Mouse (Mus musculus) forebrain, postnatal 0 days (tissue): Measurements from ENCODE around the gene AL731706.1. TPM values are rescaled to one million over a fixed set of nuclear protein-coding genes. Genes with fewer than 3 reads are reported as not detected.
"Not testable (repeated sequence)": the region's sequence is repeated elsewhere in the genome, so short reads cannot be mapped to it uniquely, and the experiment has no call there.

Experiments used
- ATAC-seq: fragments of 200-750 bp; cut with Nextera tagmentation; 2 replicates; pipeline ENCODE4 v1.8.0; 2017; ENCODE audit warnings: mild to moderate bottlenecking, moderate library complexity
- DNase-seq: peaks from one replicate; pipeline ENCODE4 v3.0.0-alpha.2; 2015
- H3K27ac ChIP-seq: fragments of 300-500 bp; sonication (generic); 2 replicates; pipeline ENCODE4 v1.5.1; 2014; ENCODE audit warnings: low read depth, mild to moderate bottlenecking, antibody characterized with exemption, low read length, moderate library complexity, mixed read lengths
- H3K27me3 ChIP-seq: fragments of 300-500 bp; sonication (generic); 2 replicates; pipeline ENCODE4 v1.6.1; 2014; ENCODE audit warnings: mild to moderate bottlenecking, low read length, mixed read lengths; ENCODE audit not compliant: insufficient read depth
- H3K36me3 ChIP-seq: fragments of 300-500 bp; sonication (generic); 2 replicates; pipeline ENCODE4 v1.6.1; 2014; ENCODE audit warnings: mild to moderate bottlenecking, moderate library complexity; ENCODE audit not compliant: insufficient read depth
- H3K4me1 ChIP-seq: fragments of 300-500 bp; sonication (generic); 2 replicates; pipeline ENCODE4 v1.6.1; 2014; ENCODE audit warnings: antibody characterized with exemption; ENCODE audit not compliant: insufficient read depth
- H3K4me2 ChIP-seq: fragments of 300-500 bp; sonication (generic); 2 replicates; pipeline ENCODE4 v1.6.1; 2014; ENCODE audit warnings: low read depth, mild to moderate bottlenecking, moderate library complexity
- H3K4me3 ChIP-seq: fragments of 300-500 bp; sonication (generic); 2 replicates; pipeline ENCODE4 v1.5.1; 2014; ENCODE audit warnings: low read depth, low read length, mixed read lengths
- H3K9ac ChIP-seq: fragments of 300-500 bp; sonication (generic); 2 replicates; pipeline ENCODE4 v1.6.1; 2014; ENCODE audit warnings: mild to moderate bottlenecking
- H3K9me3 ChIP-seq: fragments of 300-500 bp; sonication (generic); 2 replicates; pipeline ENCODE4 v1.6.1; 2016; ENCODE audit warnings: low read length
- CTCF ChIP-seq: sonication (generic); IDR thresholded peaks from 2 replicates; pipeline ENCODE4 v1.5.1; 2016; ENCODE audit warnings: antibody characterized with exemption, control low read depth, low read depth
- WGBS: fragments of 180-500 bp; shearing (Covaris S2); extraction: QIAGEN DNeasy Blood & Tissue Kit; methylation state at CpG from one replicate; pipeline ENCODE4 v1.1.7; 2014; 5-methylcytosine and 5-hydroxymethylcytosine counted together
- polyA plus RNA-seq: library from polyadenylated mRNA; unstranded; fragments of >200 nt; fragmentation: Nextera tagmentation; extraction: Ambion mirVana; gene quantifications from 2 replicates; pipeline ENCODE4 v1.2.1, GENCODE M21; 2015
- total RNA-seq: library from RNA; depleted of rRNA; stranded (reverse); fragments of >200 nt; gene quantifications from 2 replicates; pipeline ENCODE4 v1.2.3, GENCODE M21; 2014

AL731706.1 gene
- total and polyA plus RNA-seq, 2 experiments from 2014 or later: 4.0 to 17.6 TPM

GRCm38 (mm10) chr2:136891951-136892371 is 772 bp upstream of the AL731706.1 start:
- Histone ChIP-seq H3K4me2 (peak overlapping the region; percentile 48), H3K36me3 (no peaks in the 10 kb centered on the region), H3K4me3 (peak overlapping the region; percentile 77), H3K9ac (peak overlapping the region; percentile 67), H3K9me3 (no peaks in the 10 kb centered on the region), H3K27me3 (no peaks in the 10 kb centered on the region), H3K27ac (peak overlapping the region; percentile 87), H3K4me1 (peaks cover 7% of the 10 kb centered on the region)
- DNase-seq (peak; percentile 99), ATAC-seq (peak; percentile 83)
- TF ChIP-seq CTCF: peak; percentile 40
- under 1% methylated on average over 23 of the region's 23 CpGs for WGBS

DNA sequence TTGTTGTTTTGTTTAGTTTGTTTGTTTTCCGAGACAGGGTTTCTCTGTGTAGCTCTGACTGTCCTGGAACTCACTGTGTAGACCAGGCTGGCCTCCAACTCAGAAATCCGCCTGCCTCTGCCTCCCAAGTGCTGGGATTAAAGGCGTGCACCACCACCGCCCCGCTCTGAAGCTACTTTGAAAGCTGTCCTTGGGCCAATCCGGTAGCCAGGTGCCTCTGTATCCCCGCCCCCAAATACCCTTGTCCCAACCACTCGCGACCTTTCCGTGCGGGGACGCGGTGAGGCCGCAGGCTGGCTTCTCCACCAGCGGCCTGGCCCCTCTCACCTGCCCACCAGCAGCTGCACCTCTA is 497 bp downstream of the AL731706.1 start:
- 10% methylated on average over 15 of the region's 15 CpGs for WGBS
- DNase-seq, H3K4me1 ChIP-seq, H3K36me3 ChIP-seq, H3K9me3 ChIP-seq, H3K27me3 ChIP-seq: not testable (repeated sequence)
- H3K4me2 ChIP-seq: peak overlapping the region; percentile 48
- H3K9ac ChIP-seq: peak overlapping the region; percentile 71
- ATAC-seq: peak; percentile 42
- peak overlapping the region; percentile 96 for H3K27ac ChIP-seq
- peak overlapping the region; percentile 77 for H3K4me3 ChIP-seq

DNA sequence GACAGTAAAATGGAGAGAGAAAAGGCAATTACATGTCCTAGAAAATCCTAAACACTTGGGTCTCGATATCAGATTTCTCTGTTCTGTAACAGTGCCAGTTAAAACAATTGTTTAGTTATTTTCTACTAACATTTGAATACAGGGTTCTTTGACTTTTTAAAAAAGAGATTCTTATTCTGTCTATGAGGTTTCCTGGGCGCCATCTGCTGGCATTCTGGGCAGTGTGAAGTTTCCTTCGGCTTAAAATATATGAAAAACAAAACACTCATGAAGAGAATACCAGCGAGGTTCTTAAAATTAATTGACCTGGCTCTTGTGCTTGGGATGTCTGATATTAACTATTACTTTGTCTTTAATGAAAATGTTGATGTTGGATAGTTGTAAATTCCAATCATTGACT is 4.3 kb downstream of the AL731706.1 start:
- no peaks in the 10 kb centered on the region for H3K4me1 ChIP-seq
- 47% methylated on average over 4 of the region's 4 CpGs for WGBS
- no peak overlapping the region for H3K9ac ChIP-seq
- DNase-seq (peak; percentile 78), ATAC-seq (no peak)
- H3K27ac ChIP-seq: no peak overlapping the region
- no peak overlapping the region for H3K4me3 ChIP-seq
- H3K4me2 ChIP-seq: no peak overlapping the region
- peak; percentile 64 for TF ChIP-seq CTCF
- H3K36me3 ChIP-seq: peaks cover 18% of the 10 kb centered on the region
- H3K27me3 ChIP-seq: no peaks in the 10 kb centered on the region
- no peaks in the 10 kb centered on the region for H3K9me3 ChIP-seq

DNA sequence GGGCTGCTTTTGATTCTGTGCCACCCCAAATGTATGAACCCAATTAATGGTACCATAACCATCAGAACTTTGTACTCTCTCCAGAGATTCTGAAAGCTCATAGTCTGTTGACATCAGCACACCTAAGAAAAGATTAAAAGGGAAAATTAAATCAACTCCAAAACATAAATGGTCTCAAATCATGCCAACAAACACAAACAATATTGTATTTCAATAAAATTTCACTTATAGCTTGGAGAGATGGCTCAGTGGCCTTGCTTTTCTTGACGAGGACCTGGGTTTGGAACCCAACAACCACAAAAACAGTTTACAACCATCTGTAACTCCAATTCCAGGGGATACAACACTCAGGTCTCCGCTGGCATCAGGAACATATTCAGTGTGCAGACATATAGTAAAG is 5.6 kb downstream of the AL731706.1 start, which contains the start of gene AL731706.2:
AL731706.2 (minus strand) TSS at position 101 of the 400 bp plus-strand sequence.
- no peak for TF ChIP-seq CTCF
- peaks cover 26% of the 10 kb centered on the region for H3K36me3 ChIP-seq
- no peak within 1 kb of the TSS for H3K4me2 ChIP-seq
- H3K9ac ChIP-seq: no peak within 1 kb of the TSS
- H3K27ac ChIP-seq: no peak within 1 kb of the TSS
- no peaks in the 10 kb centered on the region for H3K4me1 ChIP-seq
- H3K27me3 ChIP-seq: no peaks in the 10 kb centered on the region
- no peaks in the 10 kb centered on the region for H3K9me3 ChIP-seq
- H3K4me3 ChIP-seq: no peak within 1 kb of the TSS
- ATAC-seq: no peak
- no peak for DNase-seq
- WGBS: 96% methylated on average over 2 of the region's 2 CpGs

DNA sequence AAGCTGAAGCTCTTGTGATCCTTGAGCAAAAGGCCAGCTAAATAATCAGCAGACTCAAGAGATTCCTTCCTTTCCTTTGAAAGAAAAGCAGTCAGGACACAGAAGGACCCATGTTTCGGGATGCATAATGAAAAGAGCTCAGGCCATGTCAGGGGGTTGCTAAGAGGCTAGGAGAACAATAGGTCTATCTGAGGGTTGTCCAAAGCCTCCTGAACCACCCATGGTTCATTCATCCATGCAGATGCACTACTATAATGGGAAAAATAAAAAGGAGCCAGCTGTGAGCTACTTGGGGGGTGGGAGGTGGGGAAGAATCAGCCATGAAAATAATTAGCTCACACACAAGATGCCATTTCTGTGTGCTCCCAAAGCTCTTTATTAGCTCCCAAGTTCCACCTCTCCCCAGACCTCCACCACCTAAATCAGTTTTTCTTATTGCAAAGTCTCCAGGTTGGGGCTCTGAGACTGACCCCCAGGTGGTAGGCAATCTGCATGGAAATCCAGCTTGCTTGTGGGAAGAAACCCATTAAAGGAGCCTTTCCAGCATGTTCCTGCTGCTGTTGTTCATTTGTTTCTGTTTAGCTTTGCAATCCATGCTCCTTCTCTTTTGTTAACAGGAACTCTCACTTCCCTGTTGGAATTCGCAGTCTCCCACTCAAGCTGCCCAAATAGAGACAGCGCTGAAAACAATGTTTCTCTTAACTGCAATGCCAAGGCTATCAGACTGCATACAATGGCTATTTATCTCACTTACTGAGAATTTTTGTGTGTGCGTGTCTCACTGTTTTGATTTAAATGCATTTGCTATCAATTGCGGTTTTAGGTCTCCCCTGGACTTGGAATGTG is 36.4 kb downstream of the AL731706.1 start:
- H3K4me2 ChIP-seq: no peak overlapping the region
- no peaks in the 10 kb centered on the region for H3K4me1 ChIP-seq
- no peak overlapping the region for H3K9ac ChIP-seq
- 11% methylated on average over 5 of the region's 5 CpGs for WGBS
- no peaks in the 10 kb centered on the region for H3K9me3 ChIP-seq
- no peaks in the 10 kb centered on the region for H3K36me3 ChIP-seq
- no peak for TF ChIP-seq CTCF
- peak; percentile 45; the same call in 1 of the 2 replicates for ATAC-seq
- H3K27ac ChIP-seq: no peak overlapping the region
- peak; percentile 11 for DNase-seq
- no peak overlapping the region for H3K4me3 ChIP-seq
- no peaks in the 10 kb centered on the region for H3K27me3 ChIP-seq

GRCm38 (mm10) chr2:136850366-136850765 is 40.8 kb downstream of the AL731706.1 start:
- H3K27me3 ChIP-seq: no peaks in the 10 kb centered on the region
- no peak overlapping the region for H3K9ac ChIP-seq
- H3K9me3 ChIP-seq: no peaks in the 10 kb centered on the region
- H3K4me3 ChIP-seq: no peak overlapping the region
- H3K36me3 ChIP-seq: no peaks in the 10 kb centered on the region
- no peak overlapping the region for H3K27ac ChIP-seq
- 74% methylated on average over 3 of the region's 3 CpGs for WGBS
- no peak for DNase-seq
- no peak for ATAC-seq
- H3K4me2 ChIP-seq: no peak overlapping the region
- no peak for TF ChIP-seq CTCF
- no peaks in the 10 kb centered on the region for H3K4me1 ChIP-seq

GRCm38 (mm10) chr2:136837994-136838393 is 53.2 kb downstream of the AL731706.1 start:
- H3K9me3 ChIP-seq: no peaks in the 10 kb centered on the region
- no peak overlapping the region for H3K9ac ChIP-seq
- DNase-seq: no peak
- no peaks in the 10 kb centered on the region for H3K4me1 ChIP-seq
- no peak overlapping the region for H3K4me2 ChIP-seq
- no peaks in the 10 kb centered on the region for H3K27me3 ChIP-seq
- no peak for TF ChIP-seq CTCF
- H3K27ac ChIP-seq: no peak overlapping the region
- H3K4me3 ChIP-seq: no peak overlapping the region
- 33% methylated on average over 1 of the region's 1 CpGs for WGBS
- ATAC-seq: no peak
- H3K36me3 ChIP-seq: no peaks in the 10 kb centered on the region
